Mouse (Mus musculus) hindbrain, postnatal 0 days (tissue): ENCODE results near the gene Supt16. TPM values are rescaled to one million over a fixed set of nuclear protein-coding genes. Genes with fewer than 3 reads are reported as not detected.

Experiments used
- ATAC-seq: fragments of 200-750 bp; cut with Nextera tagmentation; 2 replicates; pipeline ENCODE4 v1.8.0; 2017; ENCODE audit warnings: mild to moderate bottlenecking, moderate TSS enrichment, moderate library complexity
- DNase-seq: peaks from one replicate; pipeline ENCODE4 v3.0.0-alpha.2; 2015; ENCODE audit warnings: low spot score
- H3K27ac ChIP-seq: fragments of 300-500 bp; sonication (generic); 2 replicates; pipeline ENCODE4 v1.5.1; 2014; ENCODE audit warnings: mild to moderate bottlenecking
- H3K27me3 ChIP-seq: fragments of 300-500 bp; sonication (generic); 2 replicates; pipeline ENCODE4 v1.6.1; 2014; ENCODE audit warnings: low read length, mixed read lengths; ENCODE audit not compliant: insufficient read depth
- H3K36me3 ChIP-seq: fragments of 300-500 bp; sonication (generic); 2 replicates; pipeline ENCODE4 v1.6.1; 2014; ENCODE audit warnings: low read length, mixed read lengths; ENCODE audit not compliant: insufficient read depth
- H3K4me1 ChIP-seq: fragments of 300-500 bp; sonication (generic); 2 replicates; pipeline ENCODE4 v1.6.1; 2014; ENCODE audit warnings: antibody characterized with exemption, low read length, mixed read lengths; ENCODE audit not compliant: insufficient read depth
- H3K4me2 ChIP-seq: fragments of 300-500 bp; sonication (generic); 2 replicates; pipeline ENCODE4 v1.6.1; 2014; ENCODE audit warnings: low read depth, mild to moderate bottlenecking, low read length, moderate library complexity, mixed read lengths
- H3K4me3 ChIP-seq: fragments of 300-500 bp; sonication (generic); 2 replicates; pipeline ENCODE4 v1.5.1; 2014; ENCODE audit warnings: low read length
- H3K9ac ChIP-seq: fragments of 300-500 bp; sonication (generic); replicated peaks from 2 replicates; pipeline ENCODE4 v1.6.1; 2014; ENCODE audit warnings: mild to moderate bottlenecking, low read length, moderate library complexity, mixed read lengths
- H3K9me3 ChIP-seq: fragments of 300-500 bp; sonication (generic); 2 replicates; pipeline ENCODE4 v1.6.1; 2016; ENCODE audit warnings: low read length, mixed read lengths
- CTCF ChIP-seq: IDR thresholded peaks from 2 replicates; pipeline ENCODE4 v1.5.1; 2016; ENCODE audit warnings: antibody characterized with exemption, control low read depth, low read depth
- WGBS: fragments of 180-500 bp; shearing (Covaris S2); extraction: QIAGEN DNeasy Blood & Tissue Kit; methylation state at CpG from one replicate; pipeline ENCODE4 v1.1.7; 2014; 5-methylcytosine and 5-hydroxymethylcytosine counted together
- polyA plus RNA-seq: library from polyadenylated mRNA; unstranded; fragments of >200 nt; fragmentation: Nextera tagmentation; extraction: Ambion mirVana; gene quantifications from 2 replicates; pipeline ENCODE4 v1.2.1, GENCODE M21; 2015
- total RNA-seq: library from RNA; depleted of rRNA; stranded (reverse); fragments of >200 nt; gene quantifications from 2 replicates; pipeline ENCODE4 v1.2.3, GENCODE M21; 2014

The Supt16 gene
- total and polyA plus RNA-seq, 2 experiments from 2014 or later = 28.4 to 43.8 TPM

DNA sequence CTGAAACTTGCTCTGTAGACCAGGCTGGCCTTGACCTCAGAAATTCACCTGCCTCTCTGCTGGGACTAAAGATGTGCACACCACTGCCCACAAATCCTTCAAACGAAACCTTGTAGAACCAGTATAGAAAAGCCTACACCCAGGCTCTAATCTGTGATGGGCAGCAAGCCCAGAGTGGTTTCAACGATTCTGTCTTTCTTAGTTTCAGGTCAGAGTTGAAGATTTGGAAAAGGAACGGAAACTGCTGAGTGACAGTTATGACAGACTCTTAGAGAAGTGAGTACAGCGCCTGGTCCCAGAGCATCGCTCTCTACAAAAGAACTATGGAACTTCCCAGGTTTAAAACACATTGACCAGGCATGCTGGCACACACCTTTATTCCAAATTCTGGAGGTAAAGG is 63.6 kb downstream of the Supt16 start:
- Histone ChIP-seq H3K27ac (no peak overlapping the region), H3K4me2 (no peak overlapping the region), H3K27me3 (no peaks in the 10 kb centered on the region), H3K4me3 (no peak overlapping the region), H3K36me3 (no peaks in the 10 kb centered on the region), H3K9me3 (no peaks in the 10 kb centered on the region), H3K9ac (no peak overlapping the region), H3K4me1 (no peaks in the 10 kb centered on the region)
- no peak for TF ChIP-seq CTCF
- WGBS = 74% methylated on average over 5 of the region's 5 CpGs
- no peak for DNase-seq
- ATAC-seq = no peak

DNA sequence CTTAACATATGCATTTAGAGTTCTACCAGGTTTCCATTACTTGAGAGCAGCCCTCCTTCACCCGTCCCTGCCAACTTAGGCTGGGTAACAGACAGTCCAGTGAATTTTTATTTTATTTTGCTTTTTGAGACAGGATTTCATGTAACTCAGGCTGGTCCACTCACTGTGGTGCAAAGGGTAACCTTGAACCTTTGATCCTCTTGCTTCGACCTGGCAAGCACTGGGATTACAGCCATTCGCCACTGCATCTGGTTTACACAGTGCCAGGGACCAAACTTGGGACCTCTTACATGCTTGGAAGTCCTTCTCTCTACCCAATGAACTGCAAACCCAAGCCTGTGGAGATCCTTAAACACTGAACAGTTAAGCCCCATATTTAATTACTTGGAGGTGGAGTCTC is 72.6 kb downstream of the Supt16 start:
- Histone ChIP-seq H3K36me3 (no peaks in the 10 kb centered on the region), H3K9ac (no peak overlapping the region), H3K4me3 (no peak overlapping the region), H3K4me1 (no peaks in the 10 kb centered on the region), H3K4me2 (no peak overlapping the region), H3K27ac (no peak overlapping the region), H3K27me3 (no peaks in the 10 kb centered on the region), H3K9me3 (no peaks in the 10 kb centered on the region)
- ATAC-seq (no peak), DNase-seq (no peak)
- WGBS = 94% methylated on average over 3 of the region's 3 CpGs
- no peak for TF ChIP-seq CTCF

DNA sequence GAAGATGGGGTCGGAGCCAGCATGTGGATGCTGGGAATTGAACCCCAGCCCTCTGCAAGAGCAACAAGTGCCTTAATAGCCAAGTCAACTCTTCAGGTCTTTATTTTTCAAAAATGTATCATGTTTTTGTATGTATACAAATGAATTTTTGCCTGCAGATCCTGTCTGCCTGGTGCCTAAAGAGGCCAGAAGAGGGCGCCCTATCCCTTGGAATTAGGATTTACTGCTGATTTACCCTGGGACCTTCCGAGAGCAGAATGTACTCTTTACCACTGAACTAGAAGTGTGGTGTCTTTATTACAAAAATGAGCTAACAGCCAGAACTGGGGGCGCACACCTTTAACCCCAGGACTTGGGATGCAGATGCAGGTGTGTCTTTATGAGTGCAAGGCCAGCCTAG is 73.3 kb downstream of the Supt16 start:
- no peak overlapping the region for H3K9ac ChIP-seq
- no peak for ATAC-seq
- 21% methylated on average over 4 of the region's 4 CpGs for WGBS
- H3K4me2 ChIP-seq = no peak overlapping the region
- H3K4me1 ChIP-seq = no peaks in the 10 kb centered on the region
- no peaks in the 10 kb centered on the region for H3K9me3 ChIP-seq
- no peaks in the 10 kb centered on the region for H3K36me3 ChIP-seq
- no peak overlapping the region for H3K27ac ChIP-seq
- peak; percentile 82 for TF ChIP-seq CTCF
- H3K27me3 ChIP-seq = no peaks in the 10 kb centered on the region
- no peak overlapping the region for H3K4me3 ChIP-seq
- DNase-seq = peak; percentile 84

DNA sequence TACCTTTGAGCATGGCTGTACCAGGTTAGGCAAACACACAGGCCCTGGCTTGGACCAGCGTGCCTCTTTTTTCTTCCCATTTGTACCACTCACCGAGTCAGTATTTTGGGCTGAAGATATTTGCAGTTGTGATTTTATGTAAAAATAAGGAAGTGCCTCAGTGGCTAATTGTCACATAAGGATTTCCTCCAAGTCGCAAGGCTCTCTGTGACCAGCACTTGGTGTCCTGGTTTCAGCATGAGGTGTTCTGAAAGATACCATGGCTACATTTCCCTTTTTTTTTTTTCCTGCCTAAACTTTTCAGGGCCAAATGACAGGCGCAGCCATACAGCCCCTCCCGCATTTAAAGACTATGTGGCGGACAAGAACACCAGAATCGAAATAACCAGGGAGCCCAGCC is 77.0 kb downstream of the Supt16 start:
- Histone ChIP-seq H3K9ac (no peak overlapping the region), H3K9me3 (no peaks in the 10 kb centered on the region), H3K4me3 (peak overlapping the region; percentile 48; the same call in 1 of the 2 replicates), H3K36me3 (no peaks in the 10 kb centered on the region), H3K27me3 (no peaks in the 10 kb centered on the region), H3K27ac (peak overlapping the region; percentile 36; the same call in 1 of the 2 replicates), H3K4me2 (peak overlapping the region; percentile 82), H3K4me1 (no peaks in the 10 kb centered on the region)
- no peak for TF ChIP-seq CTCF
- WGBS = 56% methylated on average over 7 of the region's 7 CpGs
- ATAC-seq (no peak), DNase-seq (no peak)

DNA sequence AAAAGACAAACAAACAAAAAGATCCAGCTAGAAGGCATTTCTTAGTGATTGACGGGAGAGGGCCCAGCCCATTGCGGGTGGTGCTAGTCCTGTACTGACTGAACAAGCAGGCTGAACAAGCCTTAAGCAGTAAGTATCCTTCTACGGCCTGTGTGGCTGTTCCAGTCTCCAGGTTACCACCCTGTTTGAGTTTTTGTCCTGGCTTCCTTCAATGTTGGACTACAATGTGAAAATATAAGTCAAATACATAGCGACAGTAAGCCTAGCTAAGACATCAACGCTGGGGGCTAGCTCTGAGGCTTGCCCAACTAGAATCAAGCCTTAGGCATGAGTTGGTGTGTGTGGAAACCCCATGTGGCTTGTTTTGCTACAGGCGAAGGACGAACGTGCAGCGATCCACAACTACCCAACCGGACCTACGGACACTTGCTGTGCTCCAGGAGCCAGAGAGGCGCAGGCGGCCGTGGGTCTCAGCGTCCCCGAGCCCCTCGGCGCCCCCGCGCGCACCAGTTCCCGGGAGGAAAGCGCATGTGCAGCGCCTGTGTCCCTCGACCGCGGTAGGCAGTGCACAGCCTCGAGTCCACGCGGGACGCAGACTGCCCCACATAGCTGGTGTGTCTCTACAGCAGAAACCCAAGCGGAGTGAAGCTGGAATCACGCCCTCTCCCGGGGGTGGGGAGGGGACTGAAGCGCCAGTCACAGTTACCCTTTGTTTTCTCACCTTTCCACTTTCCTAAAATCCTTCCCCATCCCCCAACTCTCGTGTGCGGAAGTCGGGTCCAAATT is 78.2 kb downstream of the Supt16 start:
- Histone ChIP-seq H3K4me1 (no peaks in the 10 kb centered on the region), H3K27me3 (no peaks in the 10 kb centered on the region), H3K4me3 (peak overlapping the region; percentile 48), H3K4me2 (peak overlapping the region; percentile 82), H3K36me3 (no peaks in the 10 kb centered on the region), H3K9me3 (no peaks in the 10 kb centered on the region), H3K27ac (peak overlapping the region; percentile 79), H3K9ac (peak overlapping the region; percentile 71)
- ATAC-seq (peak; percentile 88), DNase-seq (peak; percentile 71)
- WGBS = 2% methylated on average over 35 of the region's 38 CpGs
- TF ChIP-seq CTCF = peak; percentile 25

DNA sequence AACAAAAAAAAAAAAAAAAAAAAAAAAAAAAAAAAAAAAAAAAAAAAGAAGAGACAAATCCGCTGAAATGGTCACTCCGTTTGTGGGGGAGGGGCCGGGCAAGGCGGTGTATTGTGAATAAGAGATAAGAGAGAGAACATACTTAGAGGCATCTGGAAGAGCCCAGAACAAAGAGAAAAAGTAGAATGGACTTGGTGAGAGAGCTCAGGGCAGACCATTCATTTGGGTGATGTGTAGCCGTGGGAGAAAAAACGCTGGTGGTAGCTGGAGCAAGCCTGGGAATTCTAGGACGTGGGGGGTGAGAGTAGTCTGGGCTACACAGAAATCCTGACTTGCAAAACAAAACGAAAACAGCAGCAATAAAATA is 78.8 kb downstream of the Supt16 start:
- ATAC-seq (peak; percentile 8; the same call in 1 of the 2 replicates), DNase-seq (peak; percentile 43)
- Histone ChIP-seq H3K4me2 (peak overlapping the region; percentile 82), H3K27me3 (no peaks in the 10 kb centered on the region), H3K36me3 (no peaks in the 10 kb centered on the region), H3K27ac (peak overlapping the region; percentile 79), H3K4me1 (no peaks in the 10 kb centered on the region), H3K9ac (peak overlapping the region; percentile 71), H3K4me3 (peak overlapping the region; percentile 48), H3K9me3 (no peaks in the 10 kb centered on the region)
- WGBS = 16% methylated on average over 8 of the region's 8 CpGs
- TF ChIP-seq CTCF = no peak

DNA sequence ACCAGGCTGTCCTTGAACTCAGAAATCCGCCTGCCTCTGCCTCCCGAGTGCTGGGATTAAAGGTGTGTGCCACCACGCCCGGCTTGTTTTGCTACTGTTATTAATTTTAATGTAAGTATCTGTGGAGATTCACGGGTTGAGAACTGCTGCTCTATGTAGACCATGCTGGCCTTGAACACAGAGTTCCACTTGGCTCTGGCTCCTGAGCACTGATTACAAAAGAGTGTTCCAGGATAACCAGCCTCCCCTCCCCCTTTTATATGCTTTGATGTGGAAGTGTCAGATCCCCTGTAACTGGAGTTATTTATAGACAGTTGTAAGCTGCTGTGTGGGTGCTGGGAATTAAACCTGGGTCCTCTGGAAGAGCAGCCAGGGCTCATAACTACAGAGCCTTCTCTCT is 80.0 kb downstream of the Supt16 start:
- Histone ChIP-seq H3K9ac (no peak overlapping the region), H3K9me3 (no peaks in the 10 kb centered on the region), H3K4me3 (no peak overlapping the region), H3K27me3 (no peaks in the 10 kb centered on the region), H3K27ac (no peak overlapping the region), H3K4me2 (no peak overlapping the region), H3K4me1 (no peaks in the 10 kb centered on the region), H3K36me3 (no peaks in the 10 kb centered on the region)
- DNase-seq = no peak
- no peak for ATAC-seq
- 97% methylated on average over 5 of the region's 5 CpGs for WGBS
- no peak for TF ChIP-seq CTCF
